Mouse (Mus musculus) MEL (cell line): ENCODE data around the gene Gimap3. TPM values are rescaled to one million over a fixed set of nuclear protein-coding genes. Genes with fewer than 3 reads are reported as not detected.

Source experiments
- DNase-seq: peaks from one replicate; pipeline ENCODE4 v3.0.0; 2011; ENCODE audit warnings: low read depth, low spot score
- H3K27ac ChIP-seq: 2 replicates; pipeline ENCODE4 v1.5.1; 2012; ENCODE audit warnings: low read depth, mild to moderate bottlenecking, control low read depth, low read length, moderate library complexity; ENCODE audit not compliant: control insufficient read depth
- H3K27me3 ChIP-seq, 2 experiments: fragments of 150-350 bp in 1 of 2; sonication (generic) in 1 of 2; 2 replicates each; pipeline ENCODE4 v1.6.1; 2012; ENCODE audit warnings: low read length in 2 of 2, mild to moderate bottlenecking in 2 of 2, improper control_type of control experiment in 1 of 2, moderate library complexity in 1 of 2; ENCODE audit not compliant: insufficient read depth in 2 of 2, control insufficient read depth in 1 of 2
- H3K36me3 ChIP-seq, 2 experiments: 2 replicates each; pipeline ENCODE4 v1.6.1; 2012 to 2014; ENCODE audit warnings: low read length in 2 of 2, improper control_type of control experiment in 1 of 2, inconsistent platforms in 1 of 2, mild to moderate bottlenecking in 1 of 2; ENCODE audit not compliant: insufficient read depth in 2 of 2, control insufficient read depth in 1 of 2
- H3K4me1 ChIP-seq, 2 experiments: fragments of 150-350 bp in 1 of 2; sonication (generic) in 1 of 2; 2 replicates each; pipeline ENCODE4 v1.6.1; 2012; ENCODE audit warnings: low read length in 2 of 2, improper control_type of control experiment in 1 of 2, mild to moderate bottlenecking in 1 of 2; ENCODE audit not compliant: insufficient read depth in 2 of 2, control insufficient read depth in 1 of 2
- H3K4me3 ChIP-seq, 2 experiments: fragments of 150-350 bp in 1 of 2; sonication (generic) in 1 of 2; 2 replicates each; pipeline ENCODE4 v1.5.1; 2012; ENCODE audit warnings: low read depth in 2 of 2, low read length in 2 of 2, mild to moderate bottlenecking in 2 of 2, moderate library complexity in 2 of 2, control low read depth in 1 of 2, improper control_type of control experiment in 1 of 2; ENCODE audit not compliant: control insufficient read depth in 1 of 2, insufficient read depth in 1 of 2
- H3K79me2 ChIP-seq: 2 replicates; pipeline ENCODE4 v1.6.1; 2012; ENCODE audit warnings: mild to moderate bottlenecking, low read length, moderate library complexity; ENCODE audit not compliant: control insufficient read depth, poor library complexity, insufficient read depth
- H3K9ac ChIP-seq: 2 replicates; pipeline ENCODE4 v1.6.1; 2012; ENCODE audit warnings: low read depth, mild to moderate bottlenecking, control low read depth, low read length, moderate library complexity; ENCODE audit not compliant: control insufficient read depth, poor library complexity, severe bottlenecking
- H3K9me3 ChIP-seq: fragments of 150-350 bp; sonication (generic); replicated peaks from 2 replicates; pipeline ENCODE4 v1.6.1; 2012; ENCODE audit warnings: mild to moderate bottlenecking, low read length, improper control_type of control experiment, moderate library complexity; ENCODE audit not compliant: insufficient read depth
- BHLHE40 ChIP-seq: IDR thresholded peaks from 2 replicates; pipeline ENCODE4 v1.6.1; 2012; ENCODE audit warnings: low read depth, mild to moderate bottlenecking, inconsistent platforms, low read length, improper control_type of control experiment, borderline replicate concordance
- CHD1 ChIP-seq: IDR thresholded peaks from 2 replicates; pipeline ENCODE4 v1.6.1; 2012; ENCODE audit warnings: low read depth, mild to moderate bottlenecking, inconsistent platforms, low read length, improper control_type of control experiment
- CHD2 ChIP-seq: IDR thresholded peaks from 2 replicates; pipeline ENCODE4 v1.6.1; 2011; ENCODE audit warnings: low read length, improper control_type of control experiment
- E2F4 ChIP-seq: IDR thresholded peaks from 2 replicates; pipeline ENCODE4 v1.6.1; 2011; ENCODE audit warnings: low read depth, low read length, improper control_type of control experiment, borderline replicate concordance
- GABPA ChIP-seq: IDR thresholded peaks from 2 replicates; pipeline ENCODE4 v1.6.1; 2012; ENCODE audit warnings: low read depth, mild to moderate bottlenecking, inconsistent platforms, low read length, improper control_type of control experiment, moderate library complexity
- JUND ChIP-seq: IDR thresholded peaks from 2 replicates; pipeline ENCODE4 v1.6.1; 2011; ENCODE audit warnings: low read depth, mild to moderate bottlenecking, improper control_type of control experiment, low read length
- KAT2A ChIP-seq: conservative IDR thresholded peaks from 2 replicates; pipeline ENCODE4 v1.6.1; 2012; ENCODE audit warnings: low read depth, low read length, improper control_type of control experiment, inconsistent platforms
- MAFK ChIP-seq: IDR thresholded peaks from 2 replicates; pipeline ENCODE4 v1.6.1; 2011; ENCODE audit warnings: low read depth, mild to moderate bottlenecking, low read length, improper control_type of control experiment, borderline replicate concordance
- MYB ChIP-seq: IDR thresholded peaks from 2 replicates; pipeline ENCODE4 v1.6.1; 2011; ENCODE audit warnings: mild to moderate bottlenecking, low read depth, low read length, improper control_type of control experiment
- MYC ChIP-seq: IDR thresholded peaks from 2 replicates; pipeline ENCODE4 v1.6.1; 2011; ENCODE audit warnings: low read depth, mild to moderate bottlenecking, low read length, improper control_type of control experiment, moderate library complexity
- POLR2A ChIP-seq, 2 experiments: IDR thresholded peaks; 2 replicates each; pipeline ENCODE4 v1.6.1; 2011 to 2012; ENCODE audit warnings: low read length in 2 of 2, mild to moderate bottlenecking in 2 of 2, control low read depth in 1 of 2, improper control_type of control experiment in 1 of 2, low read depth in 1 of 2, moderate library complexity in 1 of 2; ENCODE audit not compliant: control insufficient read depth in 1 of 2, insufficient read depth in 1 of 2, poor library complexity in 1 of 2
- POLR2AphosphoS2 ChIP-seq: IDR thresholded peaks from 2 replicates; pipeline ENCODE4 v1.6.1; 2011; ENCODE audit warnings: low read length, improper control_type of control experiment
- RAD21 ChIP-seq: IDR thresholded peaks from 2 replicates; pipeline ENCODE4 v1.6.1; 2011; ENCODE audit warnings: mild to moderate bottlenecking, low read depth, low read length, improper control_type of control experiment
- RCOR1 ChIP-seq: IDR thresholded peaks from 2 replicates; pipeline ENCODE4 v1.6.1; 2012; ENCODE audit warnings: low read depth, mild to moderate bottlenecking, inconsistent platforms, low read length, improper control_type of control experiment
- SIN3A ChIP-seq: IDR thresholded peaks from 2 replicates; pipeline ENCODE4 v1.6.1; 2012; ENCODE audit warnings: low read length, improper control_type of control experiment, inconsistent platforms
- SMC3 ChIP-seq: IDR thresholded peaks from 2 replicates; pipeline ENCODE4 v1.6.1; 2011; ENCODE audit warnings: low read depth, low read length, improper control_type of control experiment
- TCF12 ChIP-seq: IDR thresholded peaks from 2 replicates; pipeline ENCODE4 v1.6.1; 2014; ENCODE audit warnings: low read depth, mild to moderate bottlenecking, inconsistent platforms, low read length, improper control_type of control experiment, moderate library complexity
- UBTF ChIP-seq: IDR thresholded peaks from 2 replicates; pipeline ENCODE4 v1.6.1; 2012; ENCODE audit warnings: low read depth, mild to moderate bottlenecking, inconsistent platforms, low read length, improper control_type of control experiment, moderate library complexity, borderline replicate concordance; ENCODE audit not compliant: insufficient read depth
- USF1 ChIP-seq: IDR thresholded peaks from 2 replicates; pipeline ENCODE4 v1.6.1; 2014; ENCODE audit warnings: low read depth, mild to moderate bottlenecking, inconsistent platforms, low read length, improper control_type of control experiment, moderate library complexity
- ZC3H11A ChIP-seq: IDR thresholded peaks from 2 replicates; pipeline ENCODE4 v1.6.1; 2012; ENCODE audit warnings: low read depth, mild to moderate bottlenecking, inconsistent platforms, low read length, improper control_type of control experiment
- ZKSCAN1 ChIP-seq: IDR thresholded peaks from 2 replicates; pipeline ENCODE4 v1.6.1; 2012; ENCODE audit warnings: low read depth, mild to moderate bottlenecking, inconsistent platforms, low read length, improper control_type of control experiment, moderate library complexity
- polyA plus RNA-seq, 2 experiments: library from polyadenylated mRNA; stranded (reverse) in 1 of 2; unstranded in 1 of 2; fragments of >175 nt in 1 of 2; fragments of >200 nt in 1 of 2; gene quantifications; 2 replicates each; pipeline versions ENCODE4 v1.2.1 to v1.2.4; 2012; ENCODE audit warnings: low replicate concordance in 2 of 2, low read depth in 1 of 2; ENCODE audit not compliant: insufficient read length in 2 of 2, insufficient read depth in 1 of 2, missing spikeins in 1 of 2
- total RNA-seq: library from RNA; depleted of rRNA; stranded (reverse); fragments of 300-350 nt; gene quantifications from 2 replicates; pipeline ENCODE4 v1.2.3, GENCODE M21; 2012

Gimap3 gene
- total and polyA plus RNA-seq, 3 experiments, result not detected

- Histone ChIP-seq H3K4me1 (no peaks in the 10 kb centered on the region), H3K4me3 (no peak overlapping the region), H3K27ac (no peak overlapping the region), H3K9ac (no peak overlapping the region), H3K36me3 (no peaks in the 10 kb centered on the region), H3K79me2 (no peaks in the 10 kb centered on the region), H3K9me3 (no peaks in the 10 kb centered on the region), H3K27me3 (no peaks in the 10 kb centered on the region)
- TF ChIP-seq ZKSCAN1 (no peak), UBTF (no peak), RAD21 (no peak), SMC3 (no peak), CHD2 (no peak), SIN3A (no peak)
- no peak for DNase-seq
These were observed 6.2 kb downstream of the Gimap3 start for GRCm38 (mm10) chr6:48764496-48764895.

- DNase-seq, result no peak
- H3K4me1 ChIP-seq, result no peaks in the 10 kb centered on the region
- H3K4me3 ChIP-seq, result no peak overlapping the region
- TF ChIP-seq ZC3H11A (no peak), JUND (no peak), POLR2A (IDR thresholded peaks at IDR 0.05; ENCODE audit: control insufficient read depth in 1 of 2, insufficient read depth in 1 of 2, low read depth in 1 of 2, low read length in 2 of 2, poor library complexity in 1 of 2) (no peak), CHD1 (no peak), KAT2A (no peak), POLR2AphosphoS2 (no peak), MAFK (no peak), E2F4 (no peak), CHD2 (no peak), BHLHE40 (no peak), RAD21 (no peak), TCF12 (no peak), SMC3 (no peak), GABPA (no peak), MYB (no peak), RCOR1 (no peak), USF1 (no peak), MYC (no peak)
- no peak overlapping the region for H3K9ac ChIP-seq
- H3K9me3 ChIP-seq, result no peaks in the 10 kb centered on the region
- no peaks in the 10 kb centered on the region for H3K27me3 ChIP-seq
- no peaks in the 10 kb centered on the region for H3K36me3 ChIP-seq
- no peak overlapping the region for H3K27ac ChIP-seq
- H3K79me2 ChIP-seq, result no peaks in the 10 kb centered on the region
These were observed 6.9 kb downstream of the Gimap3 start for GRCm38 (mm10) chr6:48763567-48764270.
